Mouse (Mus musculus) forebrain, embryonic 11.5 days (tissue): ENCODE data around the gene 1700042G07Rik. TPM values are rescaled to one million over a fixed set of nuclear protein-coding genes. Genes with fewer than 3 reads are reported as not detected.

ENCODE experiments used
- ATAC-seq: fragments of 200-750 bp; cut with Nextera tagmentation; replicated peaks from 2 replicates; pipeline ENCODE4 v1.8.0; 2017; ENCODE audit warnings: moderate TSS enrichment; ENCODE audit not compliant: low FRiP score
- DNase-seq: peaks from one replicate; pipeline ENCODE4 v3.0.0-alpha.2; 2017; ENCODE audit warnings: low spot score
- H3K27ac ChIP-seq: fragments of 300-500 bp; sonication (generic); 2 replicates; pipeline ENCODE4 v1.5.1; 2014; ENCODE audit warnings: low read depth, low read length
- H3K27me3 ChIP-seq: fragments of 300-500 bp; sonication (generic); 2 replicates; pipeline ENCODE4 v1.6.1; 2014; ENCODE audit warnings: mild to moderate bottlenecking, low read length, mixed read lengths; ENCODE audit not compliant: control insufficient read depth, insufficient read depth
- H3K36me3 ChIP-seq: fragments of 300-500 bp; sonication (generic); 2 replicates; pipeline ENCODE4 v1.6.1; 2014; ENCODE audit warnings: mild to moderate bottlenecking, low read length, moderate library complexity, mixed read lengths; ENCODE audit not compliant: control insufficient read depth, insufficient read depth
- H3K4me1 ChIP-seq: fragments of 300-500 bp; sonication (generic); replicated peaks from 2 replicates; pipeline ENCODE4 v1.6.1; 2014; ENCODE audit warnings: low read length, mixed read lengths; ENCODE audit not compliant: control insufficient read depth, insufficient read depth
- H3K4me2 ChIP-seq: fragments of 300-500 bp; sonication (generic); 2 replicates; pipeline ENCODE4 v1.6.1; 2014; ENCODE audit warnings: low read depth, mild to moderate bottlenecking, low read length, moderate library complexity, mixed read lengths; ENCODE audit not compliant: severe bottlenecking
- H3K4me3 ChIP-seq: fragments of 300-500 bp; sonication (generic); 2 replicates; pipeline ENCODE4 v1.5.1; 2014; ENCODE audit warnings: low read depth, low read length
- H3K9ac ChIP-seq: fragments of 300-500 bp; sonication (generic); 2 replicates; pipeline ENCODE4 v1.6.1; 2014; ENCODE audit warnings: low read length
- H3K9me3 ChIP-seq: fragments of 300-500 bp; sonication (generic); 2 replicates; pipeline ENCODE4 v1.6.1; 2016; ENCODE audit warnings: low read length, mixed read lengths; ENCODE audit not compliant: control insufficient read depth
- WGBS: fragments of 180-500 bp; shearing (Covaris S2); extraction: QIAGEN DNeasy Blood & Tissue Kit; methylation state at CpG from one replicate; pipeline ENCODE4 v1.1.7; 2014; 5-methylcytosine and 5-hydroxymethylcytosine counted together
- polyA plus RNA-seq: library from polyadenylated mRNA; unstranded; fragments of >200 nt; fragmentation: Nextera tagmentation; extraction: Ambion mirVana; gene quantifications from 2 replicates; pipeline ENCODE4 v1.2.1, GENCODE M21; 2014

Gene 1700042G07Rik
- polyA plus RNA-seq, 1 experiment from 2014 or later: not detected

GRCm38 (mm10) chr4:116221996-116222842 lies 49.0 kb downstream of the 1700042G07Rik start:
- Histone ChIP-seq H3K9me3 (no peaks in the 10 kb centered on the region), H3K9ac (peak overlapping the region; percentile 96), H3K4me3 (peak overlapping the region; percentile 75), H3K27ac (peak overlapping the region; percentile 100), H3K27me3 (no peaks in the 10 kb centered on the region), H3K4me1 (peaks cover 7% of the 10 kb centered on the region; the same call in 1 of the 2 replicates), H3K36me3 (no peaks in the 10 kb centered on the region), H3K4me2 (peak overlapping the region; percentile 67)
- DNase-seq (peak; percentile 75), ATAC-seq (no peak)
- WGBS: under 1% methylated on average over 23 of the region's 23 CpGs

- no peak for ATAC-seq
Measured at GRCm38 (mm10) chr4:116222843-116223119, 49.6 kb downstream of the 1700042G07Rik start.

More at GRCm38 (mm10) chr4:116222843-116223119, 49.6 kb downstream of the 1700042G07Rik start:
- Histone ChIP-seq H3K9ac (peak overlapping the region; percentile 96), H3K4me2 (peak overlapping the region; percentile 67; the same call in 1 of the 2 replicates), H3K4me1 (peaks cover 7% of the 10 kb centered on the region; the same call in 1 of the 2 replicates), H3K27me3 (no peaks in the 10 kb centered on the region), H3K27ac (peak overlapping the region; percentile 100; the same call in 1 of the 2 replicates), H3K4me3 (peak overlapping the region; percentile 75), H3K9me3 (no peaks in the 10 kb centered on the region), H3K36me3 (no peaks in the 10 kb centered on the region)
- 2% methylated on average over 6 of the region's 6 CpGs for WGBS
- DNase-seq: no peak

Other genes starting within 250 kb of the 1700042G07Rik start
- gene Dmbx1, start 233.4 kb upstream of the 1700042G07Rik start, polyA plus RNA-seq: 0.35 and 0.48 TPM in 2 replicates
- 1.2 and 1.7 TPM in 2 replicates for gene Faah, start 155.4 kb upstream of the 1700042G07Rik start, polyA plus RNA-seq
- gene Nsun4, start 119.5 kb upstream of the 1700042G07Rik start, polyA plus RNA-seq: 16.4 and 17.4 TPM in 2 replicates
- 385 TPM in 2 replicates for gene Uqcrh, start 98.3 kb upstream of the 1700042G07Rik start, polyA plus RNA-seq
- gene Lrrc41, start 98.1 kb upstream of the 1700042G07Rik start, polyA plus RNA-seq: 70.1 and 71.4 TPM in 2 replicates
- 79.1 and 79.2 TPM in 2 replicates for gene Rad54l, start 49.7 kb upstream of the 1700042G07Rik start, polyA plus RNA-seq
- 54.9 and 58.8 TPM in 2 replicates for gene Pomgnt1, start 49.5 kb upstream of the 1700042G07Rik start, polyA plus RNA-seq
- 2.3 and 2.8 TPM in 2 replicates for gene Lurap1, start 22.0 kb upstream of the 1700042G07Rik start, polyA plus RNA-seq
- 0.19 TPM in 1 of 2 replicates, not detected in the other for gene Tspan1, start 5.8 kb upstream of the 1700042G07Rik start, polyA plus RNA-seq
- not detected in 2 replicates for gene Gm49337, start within 50 bp of the 1700042G07Rik start, polyA plus RNA-seq
- 58.0 and 71.4 TPM in 2 replicates for gene Pik3r3, start 48.2 kb downstream of the 1700042G07Rik start, polyA plus RNA-seq